Mouse (Mus musculus) kidney, adult 2 months (tissue): ENCODE data around the gene Tmem220.

Experiments used
- CTCF ChIP-seq: fragments of 200-500 bp; conservative IDR thresholded peaks from 2 replicates; pipeline ENCODE4 v1.5.1; 2011; ENCODE audit warnings: low read depth, mild to moderate bottlenecking, control low read depth, low read length, moderate library complexity, mixed read lengths; ENCODE audit not compliant: insufficient read depth, insufficient read length
- POLR2A ChIP-seq: fragments of 200-500 bp; IDR thresholded peaks from one replicate; pipeline ENCODE4 v1.6.1; 2011; ENCODE audit warnings: low read depth, low read length, control low read depth

- no peak for TF ChIP-seq POLR2A
- TF ChIP-seq CTCF, result no peak
Measured at GRCm38 (mm10) chr11:66975606-66976330, 49.2 kb upstream of the Tmem220 start.
